Mouse (Mus musculus): Measurements from ENCODE around the gene Mrpl10. TPM values are rescaled to one million over a fixed set of nuclear protein-coding genes. Genes with fewer than 3 reads are reported as not detected.
A peak's percentile ranks its signal among the peaks of the same experiment; 100 is the strongest.

Mrpl10 gene
- polyA plus RNA-seq, 1 experiment from 2014 or later = 86.6 TPM

DNA sequence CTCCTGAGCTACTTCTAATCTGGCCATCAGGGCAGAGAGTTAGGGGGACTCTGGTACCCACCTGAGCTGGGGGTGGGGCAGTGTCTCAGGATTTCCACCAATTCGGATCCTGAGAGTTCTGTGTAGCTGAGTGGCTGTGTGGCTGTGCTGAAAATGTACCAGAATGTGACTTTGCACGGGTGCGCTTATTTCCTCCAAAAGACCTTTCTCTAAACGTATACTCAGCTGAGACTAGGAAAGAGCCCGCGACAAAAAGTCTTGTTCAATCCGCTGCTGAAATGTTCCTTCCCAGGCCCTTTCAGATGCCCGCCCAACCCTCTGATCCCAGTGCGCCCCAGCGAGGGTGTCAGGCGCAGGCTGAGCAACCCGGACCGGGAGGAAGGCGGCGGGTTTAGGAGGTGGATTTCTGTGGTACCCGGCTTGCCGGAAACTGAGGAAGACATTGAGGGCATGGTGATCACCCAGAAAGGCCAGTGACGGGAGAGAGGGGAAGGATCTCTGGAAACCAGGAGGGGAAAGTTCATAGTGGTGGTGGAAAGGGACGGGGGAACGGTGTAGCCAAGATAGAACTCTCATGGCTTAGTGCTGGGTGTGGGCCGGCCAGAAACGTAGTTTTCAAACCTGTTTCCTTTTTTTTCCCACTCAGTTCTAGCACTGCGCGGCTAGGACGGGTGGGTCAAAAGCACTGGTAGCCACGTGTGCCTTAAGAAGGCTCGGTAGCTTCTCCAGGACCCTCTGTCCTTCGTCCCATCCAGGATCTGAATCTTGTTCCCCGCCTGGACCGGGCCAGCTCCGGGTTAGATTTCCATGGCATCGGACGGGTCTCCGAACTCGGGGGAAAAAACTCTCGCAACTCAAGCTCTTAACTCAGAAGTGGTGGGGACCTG lies 23.4 kb upstream of the Mrpl10 start:
- Histone ChIP-seq H3K4me1 (peaks cover 49% of the 10 kb centered on the region), H3K27me3 (replicated peaks; ENCODE audit: low read depth, poor library complexity, severe bottlenecking) (peaks cover 100% of the 10 kb centered on the region), H3K9me3 (no peaks in the 10 kb centered on the region), H3K36me3 (replicated peaks) (no peaks in the 10 kb centered on the region), H3K27ac (replicated peaks) (no peak overlapping the region), H3K4me3 (peak overlapping the region; percentile 57)
- peak; percentile 60 for DNase-seq (ENCODE audit: low spot score)
- WGBS = under 1% methylated on average over 36 of the region's 36 CpGs

DNA sequence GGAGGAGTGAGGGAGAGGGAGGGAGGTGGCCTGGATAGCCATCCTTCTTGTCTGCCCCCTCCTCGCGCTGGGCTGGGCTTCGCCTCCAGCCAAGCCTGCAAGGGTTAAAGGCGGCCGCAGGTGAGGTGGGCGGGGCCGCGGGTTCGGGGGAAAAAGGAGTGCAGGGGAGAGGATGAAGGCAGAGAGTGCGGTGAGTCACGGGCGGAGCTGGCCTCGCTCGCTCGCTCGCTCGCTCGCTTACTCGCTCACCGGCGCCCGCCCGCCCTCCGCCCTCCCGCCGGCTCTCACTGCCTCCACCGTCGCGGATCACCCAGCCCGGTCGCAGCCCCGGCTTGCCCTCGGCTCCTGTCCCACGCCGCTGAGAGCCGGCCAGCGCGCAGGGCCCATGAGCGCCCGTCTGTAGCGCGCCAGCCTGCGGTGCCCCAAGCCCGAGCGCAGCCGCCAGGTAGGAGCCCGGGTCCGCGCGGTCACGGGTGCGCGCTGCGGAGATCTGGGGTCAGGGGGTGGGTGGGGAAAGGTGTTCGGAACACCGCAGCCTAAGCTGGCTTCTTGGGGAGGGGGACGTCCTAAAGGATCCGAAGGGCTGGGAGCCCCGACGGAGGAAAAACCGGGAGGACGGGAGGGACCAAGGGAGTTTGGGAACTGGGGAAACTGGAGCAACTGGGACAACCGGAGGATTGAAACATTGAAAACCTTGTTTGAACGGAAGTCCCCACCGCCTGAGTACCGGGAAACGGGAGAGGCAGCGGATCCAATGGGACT lies 22.6 kb upstream of the Mrpl10 start:
- H3K4me1 ChIP-seq = peaks cover 43% of the 10 kb centered on the region
- WGBS = under 1% methylated on average over 68 of the region's 68 CpGs
- peak overlapping the region; percentile 77 for H3K27ac ChIP-seq (replicated peaks)
- peaks cover 100% of the 10 kb centered on the region for H3K27me3 ChIP-seq (replicated peaks; ENCODE audit: low read depth, poor library complexity, severe bottlenecking)
- H3K9me3 ChIP-seq = no peaks in the 10 kb centered on the region
- DNase-seq (ENCODE audit: low spot score) = peak; percentile 71
- peak overlapping the region; percentile 57 for H3K4me3 ChIP-seq
- no peaks in the 10 kb centered on the region for H3K36me3 ChIP-seq (replicated peaks)

DNA sequence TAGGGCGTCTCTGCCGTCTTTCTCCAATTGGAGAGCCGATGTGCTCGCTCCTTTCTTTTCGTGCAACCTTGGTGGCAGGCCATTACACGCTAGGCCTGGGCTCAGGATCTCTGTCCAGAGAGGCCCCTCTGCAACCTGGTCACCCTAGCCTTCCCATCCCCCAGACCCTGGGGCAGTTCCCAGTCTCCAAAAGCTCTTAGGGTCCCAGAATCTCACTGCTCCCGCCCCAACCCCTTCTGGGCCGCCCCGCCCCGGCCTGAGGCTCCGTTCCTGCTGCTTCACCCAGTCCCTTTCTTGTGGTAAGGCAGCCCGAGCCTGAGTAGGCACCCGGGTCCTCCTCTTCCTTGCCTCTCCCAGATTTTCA lies 22.0 kb upstream of the Mrpl10 start:
- H3K27ac ChIP-seq (replicated peaks) = no peak overlapping the region

DNA sequence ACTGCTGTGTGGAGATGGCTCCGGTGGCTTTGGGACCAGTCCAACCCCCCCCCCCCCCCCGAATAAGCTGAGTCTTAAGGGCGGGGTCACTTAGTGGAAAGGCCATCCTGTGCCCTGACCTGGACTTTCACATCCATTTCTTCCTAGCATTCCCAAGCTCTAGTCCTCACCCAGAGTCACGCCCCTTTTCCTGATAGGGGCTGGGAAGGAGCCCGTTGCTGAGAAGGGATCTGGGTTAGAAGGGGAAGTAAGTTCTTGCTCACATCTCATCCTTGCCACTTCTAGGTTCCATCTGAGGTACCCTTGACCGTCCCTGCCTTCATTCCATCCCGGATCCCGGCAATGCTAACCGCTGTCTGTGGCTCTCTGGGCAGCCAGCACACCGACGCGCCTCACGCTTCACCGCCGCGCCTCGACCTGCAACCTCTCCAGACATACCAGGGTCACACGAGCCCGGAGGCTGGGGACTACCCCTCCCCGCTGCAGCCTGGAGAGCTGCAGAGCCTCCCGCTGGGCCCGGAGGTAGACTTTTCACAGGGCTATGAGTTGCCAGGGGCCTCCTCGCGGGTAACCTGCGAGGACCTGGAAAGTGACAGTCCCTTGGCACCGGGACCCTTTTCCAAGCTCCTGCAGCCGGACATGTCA lies 20.1 kb upstream of the Mrpl10 start:
- no peaks in the 10 kb centered on the region for H3K36me3 ChIP-seq (replicated peaks)
- peaks cover 58% of the 10 kb centered on the region for H3K4me1 ChIP-seq
- peak; percentile 43 for DNase-seq (ENCODE audit: low spot score)
- peaks cover 97% of the 10 kb centered on the region for H3K27me3 ChIP-seq (replicated peaks; ENCODE audit: low read depth, poor library complexity, severe bottlenecking)
- peak overlapping the region; percentile 63 for H3K4me3 ChIP-seq
- H3K9me3 ChIP-seq = no peaks in the 10 kb centered on the region
- no peak overlapping the region for H3K27ac ChIP-seq (replicated peaks)
- under 1% methylated on average over 27 of the region's 27 CpGs for WGBS

More for the DNA sequence above, 22.0 kb upstream of the Mrpl10 start:
- DNase-seq (ENCODE audit: low spot score) = peak; percentile 48
- Histone ChIP-seq H3K27me3 (replicated peaks; ENCODE audit: low read depth, poor library complexity, severe bottlenecking) (peaks cover 100% of the 10 kb centered on the region), H3K9me3 (no peaks in the 10 kb centered on the region), H3K4me3 (peak overlapping the region; percentile 57), H3K36me3 (replicated peaks) (no peaks in the 10 kb centered on the region), H3K4me1 (peaks cover 43% of the 10 kb centered on the region)
- 1% methylated on average over 13 of the region's 13 CpGs for WGBS

DNA sequence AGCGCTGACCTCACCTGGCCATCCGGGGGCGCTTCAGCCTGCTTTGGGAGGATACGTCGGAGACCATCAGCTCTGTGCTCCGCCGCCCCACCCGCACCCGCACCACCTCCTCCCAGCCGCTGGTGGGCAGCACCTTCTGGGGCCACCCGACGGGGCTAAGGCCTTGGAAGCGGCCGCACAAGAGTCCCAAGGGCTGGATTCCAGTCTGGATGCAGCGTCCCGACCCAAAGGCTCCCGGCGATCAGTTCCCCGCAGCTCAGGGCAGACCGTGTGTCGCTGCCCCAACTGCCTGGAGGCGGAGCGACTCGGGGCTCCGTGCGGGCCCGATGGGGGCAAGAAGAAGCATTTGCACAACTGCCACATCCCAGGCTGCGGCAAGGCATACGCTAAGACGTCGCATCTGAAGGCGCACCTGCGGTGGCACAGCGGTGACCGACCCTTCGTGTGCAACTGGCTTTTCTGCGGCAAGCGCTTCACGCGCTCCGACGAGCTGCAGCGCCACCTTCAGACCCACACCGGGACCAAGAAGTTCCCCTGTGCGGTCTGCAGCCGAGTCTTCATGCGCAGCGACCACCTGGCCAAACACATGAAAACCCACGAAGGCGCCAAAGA lies 19.4 kb upstream of the Mrpl10 start:
- H3K27ac ChIP-seq (replicated peaks) = peak overlapping the region; percentile 77
- H3K27me3 ChIP-seq (replicated peaks; ENCODE audit: low read depth, poor library complexity, severe bottlenecking) = peaks cover 90% of the 10 kb centered on the region
- no peaks in the 10 kb centered on the region for H3K9me3 ChIP-seq
- H3K4me1 ChIP-seq = peaks cover 59% of the 10 kb centered on the region
- no peaks in the 10 kb centered on the region for H3K36me3 ChIP-seq (replicated peaks)
- WGBS = under 1% methylated on average over 50 of the region's 50 CpGs
- peak; percentile 84 for DNase-seq (ENCODE audit: low spot score)
- peak overlapping the region; percentile 63 for H3K4me3 ChIP-seq

DNA sequence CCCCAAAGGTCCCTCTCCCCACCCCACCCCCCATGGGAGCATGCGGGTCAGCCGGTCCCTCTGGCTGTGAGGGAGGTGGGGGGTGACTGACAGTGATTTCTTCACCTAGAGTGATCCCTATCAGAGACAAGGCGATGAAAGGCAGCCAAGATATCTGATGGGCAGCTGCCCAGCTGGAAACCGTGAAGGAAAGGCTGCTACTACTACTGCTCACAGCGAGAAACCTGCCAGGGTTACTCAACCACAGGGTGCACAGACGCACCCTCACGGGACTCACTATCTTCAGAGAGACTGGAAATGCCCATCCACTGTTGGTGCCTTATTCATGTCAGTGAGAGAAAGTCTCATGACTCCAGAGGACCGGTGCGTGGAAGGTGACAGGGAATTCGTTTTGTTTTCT lies 16.4 kb upstream of the Mrpl10 start:
- H3K27me3 ChIP-seq (replicated peaks; ENCODE audit: low read depth, poor library complexity, severe bottlenecking) = peaks cover 60% of the 10 kb centered on the region
- no peaks in the 10 kb centered on the region for H3K36me3 ChIP-seq (replicated peaks)
- 17% methylated on average over 10 of the region's 10 CpGs for WGBS
- peaks cover 48% of the 10 kb centered on the region for H3K4me1 ChIP-seq
- H3K9me3 ChIP-seq = no peaks in the 10 kb centered on the region
- 0 out of 2 replicates have a peak overlapping the region, but pooled peaks have one; percentile 54 for H3K4me3 ChIP-seq
- H3K27ac ChIP-seq (replicated peaks) = peak overlapping the region; percentile 84
- DNase-seq (ENCODE audit: low spot score) = no peak

DNA sequence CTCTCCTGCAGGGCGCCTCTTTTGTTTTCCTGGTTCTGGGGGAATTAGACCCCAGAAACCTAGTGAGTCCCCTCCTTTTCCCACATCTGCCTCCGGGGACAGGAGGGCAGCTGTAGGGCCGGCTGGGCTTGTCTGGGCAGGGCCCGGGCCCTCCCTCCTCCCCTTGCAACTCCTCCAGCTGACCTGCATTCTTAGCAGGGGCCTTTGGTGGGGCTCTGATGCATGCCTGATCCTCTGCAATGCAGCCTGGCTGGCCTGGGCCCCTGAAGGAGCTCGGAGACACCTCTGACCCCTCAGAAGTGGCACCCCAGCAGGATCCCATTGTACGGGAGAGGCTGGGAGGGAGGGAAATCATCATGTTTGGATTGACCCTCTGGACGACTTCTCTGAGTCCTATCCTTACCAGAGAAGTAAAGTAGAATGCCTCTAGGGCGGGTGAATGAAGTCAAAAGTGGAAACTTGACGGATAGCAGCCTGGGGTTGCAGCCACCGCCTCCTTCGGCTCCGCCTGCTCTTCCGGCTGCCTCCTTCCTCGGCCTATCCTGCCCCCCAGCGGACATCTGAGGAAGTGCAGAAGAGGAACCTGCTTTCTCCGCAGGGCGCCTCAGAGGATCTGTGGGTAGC lies 15.5 kb upstream of the Mrpl10 start:
- WGBS = under 1% methylated on average over 17 of the region's 17 CpGs
- peak; percentile 93 for DNase-seq (ENCODE audit: low spot score)
- Histone ChIP-seq H3K27ac (replicated peaks) (peak overlapping the region; percentile 84), H3K4me1 (peaks cover 56% of the 10 kb centered on the region), H3K27me3 (replicated peaks; ENCODE audit: low read depth, poor library complexity, severe bottlenecking) (peaks cover 51% of the 10 kb centered on the region), H3K36me3 (replicated peaks) (no peaks in the 10 kb centered on the region), H3K9me3 (no peaks in the 10 kb centered on the region), H3K4me3 (peak overlapping the region; percentile 54)

DNA sequence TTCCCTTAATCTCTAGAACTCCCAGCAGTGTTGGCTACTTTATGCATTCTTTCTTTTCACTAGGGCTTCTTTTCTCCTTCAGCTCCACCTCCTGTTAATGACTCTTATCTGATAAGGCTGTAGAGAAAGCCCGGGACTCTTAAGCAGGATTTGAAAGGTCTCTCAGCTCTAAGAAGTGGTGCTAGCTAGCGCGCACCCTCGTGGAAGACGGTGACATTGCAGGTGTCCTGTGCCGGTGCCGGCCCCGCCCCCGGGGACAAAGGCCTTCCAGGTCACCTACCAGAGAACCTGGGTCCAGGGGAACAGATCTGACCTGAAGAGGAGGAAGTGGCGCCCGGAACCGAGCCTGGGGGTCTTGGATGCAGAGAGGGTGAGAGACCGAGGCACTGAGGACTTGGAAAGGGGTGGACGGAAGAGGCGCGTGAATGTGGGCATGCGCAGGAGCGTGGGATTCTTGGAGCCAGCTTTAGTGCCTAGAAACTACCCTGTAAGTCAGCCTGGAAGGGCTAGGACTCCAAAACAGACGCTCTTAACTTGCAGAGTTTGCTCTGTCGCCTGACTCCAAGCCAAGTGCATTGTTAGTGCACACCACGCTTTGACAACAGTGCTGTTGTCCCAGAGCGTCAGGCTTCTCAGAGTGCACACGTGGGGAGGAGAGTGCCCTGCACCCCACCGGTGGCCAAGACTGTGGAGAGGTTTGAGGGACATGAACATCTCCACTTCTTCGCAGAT lies 11.5 kb upstream of the Mrpl10 start, which contains the start of gene Scrn2:
Gene Scrn2 (plus strand): TSS at position 253 of the 732 bp plus-strand sequence.
- H3K4me1 ChIP-seq = peaks cover 36% of the 10 kb centered on the region
- WGBS = 2% methylated on average over 25 of the region's 25 CpGs
- peak within 1 kb of the TSS; percentile 96 for H3K27ac ChIP-seq (replicated peaks)

DNA sequence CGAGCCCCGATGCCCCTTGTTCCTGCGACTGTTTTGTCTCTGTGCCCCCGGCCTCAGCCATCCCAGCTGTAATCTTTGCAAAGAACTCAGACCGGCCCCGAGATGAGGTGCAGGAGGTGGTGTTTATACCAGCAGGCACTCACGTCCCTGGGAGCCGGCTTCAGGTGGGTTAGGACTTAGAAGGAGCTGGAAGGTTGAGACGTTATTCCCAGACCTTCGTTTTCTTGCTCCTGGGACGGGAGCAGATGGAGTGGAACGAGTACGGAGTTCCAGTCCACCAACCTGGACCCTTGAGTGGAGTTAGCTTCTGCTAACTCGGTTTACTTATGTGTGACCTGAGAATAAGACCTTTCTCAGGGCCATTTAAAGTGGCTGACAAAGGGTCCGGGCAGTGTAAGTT lies 10.9 kb upstream of the Mrpl10 start:
- Histone ChIP-seq H3K36me3 (replicated peaks) (peaks cover 31% of the 10 kb centered on the region), H3K9me3 (no peaks in the 10 kb centered on the region), H3K4me1 (peaks cover 30% of the 10 kb centered on the region), H3K27me3 (replicated peaks; ENCODE audit: low read depth, poor library complexity, severe bottlenecking) (peaks cover 5% of the 10 kb centered on the region; the same call in 1 of the 2 replicates), H3K27ac (replicated peaks) (peak overlapping the region; percentile 96), H3K4me3 (peak overlapping the region; percentile 76)
- WGBS = 20% methylated on average over 15 of the region's 15 CpGs
- no peak for DNase-seq (ENCODE audit: low spot score)

More for the DNA sequence above, 11.5 kb upstream of the Mrpl10 start, which contains the start of gene Scrn2:
- DNase-seq (ENCODE audit: low spot score) = peak; percentile 93
- H3K27me3 ChIP-seq (replicated peaks; ENCODE audit: low read depth, poor library complexity, severe bottlenecking) = peaks cover 11% of the 10 kb centered on the region
- peak within 1 kb of the TSS; percentile 76 for H3K4me3 ChIP-seq
- peaks cover 26% of the 10 kb centered on the region for H3K36me3 ChIP-seq (replicated peaks)
- no peaks in the 10 kb centered on the region for H3K9me3 ChIP-seq

DNA sequence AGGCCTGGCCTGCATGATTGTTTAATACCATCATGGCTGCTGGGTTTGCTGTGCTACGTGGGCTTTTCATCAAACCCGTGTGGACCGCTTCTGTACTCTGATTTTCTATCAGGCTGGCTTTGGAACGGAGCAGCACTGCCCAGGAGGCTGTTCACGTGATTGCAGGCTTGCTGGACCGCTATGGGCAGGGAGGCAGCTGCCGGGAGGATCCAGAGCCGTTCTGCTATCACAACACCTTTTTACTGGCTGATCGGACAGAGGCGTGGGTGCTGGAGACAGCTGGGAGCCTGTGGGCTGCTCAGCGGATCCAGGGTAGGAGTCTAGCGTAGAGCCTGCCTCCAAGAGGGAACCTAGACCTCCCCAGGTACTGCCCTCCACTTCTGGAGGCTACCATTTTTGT lies 9.4 kb upstream of the Mrpl10 start:
- no peaks in the 10 kb centered on the region for H3K9me3 ChIP-seq
- peaks cover 21% of the 10 kb centered on the region for H3K4me1 ChIP-seq
- no peak overlapping the region for H3K27ac ChIP-seq (replicated peaks)
- peaks cover 31% of the 10 kb centered on the region for H3K36me3 ChIP-seq (replicated peaks)
- no peaks in the 10 kb centered on the region for H3K27me3 ChIP-seq (replicated peaks; ENCODE audit: low read depth, poor library complexity, severe bottlenecking)
- no peak overlapping the region for H3K4me3 ChIP-seq
- no peak for DNase-seq (ENCODE audit: low spot score)
- WGBS = 91% methylated on average over 12 of the region's 12 CpGs

DNA sequence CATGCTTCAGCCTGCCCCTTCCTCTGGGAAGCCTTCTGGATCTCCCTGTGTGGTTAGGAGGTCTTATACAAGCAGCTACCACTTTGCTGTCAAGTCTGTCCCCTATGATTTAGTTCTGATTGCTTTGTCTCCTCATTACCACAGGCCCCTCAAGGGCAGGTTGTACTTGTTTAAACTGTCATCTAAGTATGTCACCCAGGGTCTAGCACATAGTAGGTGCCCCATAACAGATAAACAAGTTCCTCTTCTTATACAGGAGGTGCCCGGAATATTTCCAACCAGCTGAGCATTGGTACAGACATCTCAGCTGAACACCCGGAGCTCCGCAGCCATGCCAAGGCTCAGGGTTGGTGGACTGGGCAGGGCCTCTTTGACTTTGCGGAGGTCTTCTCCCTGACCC lies 8.9 kb upstream of the Mrpl10 start:
- Histone ChIP-seq H3K4me1 (peaks cover 21% of the 10 kb centered on the region), H3K36me3 (replicated peaks) (peaks cover 31% of the 10 kb centered on the region), H3K4me3 (no peak overlapping the region), H3K27me3 (replicated peaks; ENCODE audit: low read depth, poor library complexity, severe bottlenecking) (no peaks in the 10 kb centered on the region), H3K27ac (replicated peaks) (no peak overlapping the region), H3K9me3 (no peaks in the 10 kb centered on the region)
- 94% methylated on average over 4 of the region's 4 CpGs for WGBS
- DNase-seq (ENCODE audit: low spot score) = no peak

Measured in embryonic facial prominence, embryonic 10.5 days (tissue).